ENCODE assay signal across 23 mouse cellular contexts in genomic region chr1:151670006-151670591, GRCm38 (mm10).
A peak's percentile ranks its signal among the peaks of the same experiment; 100 is the strongest.
DNase-seq lines count a peak whose midpoint lies in the region; ATAC-seq lines count a peak whose summit lies in the region.
"Had no signal": no experiment of that assay in that cellular context is flagged by ENCODE, and none has a peak within 500 bp of the region (broad histone marks: within the 10 kb centered on the region; RNA-seq: fewer than 3 reads in every experiment).

No protein-coding gene starts in this region.

- DNase-seq in 416B (ENCODE audit: low read depth) (peak; percentile 58), MN1 (ENCODE audit: low spot score) (no peak)
- DNase-seq in left cerebral cortex, postnatal 14 days (ENCODE audit: low spot score in 2 of 2), result no peak
- DNase-seq in thymus, postnatal 4 days, result no peak
- DNase-seq: adrenal gland, adult 2 months; cerebellum, adult 11 months; cerebellum, adult 9-11 months; gastrocnemius, postnatal 25 days; heart, postnatal 36 days; kidney, postnatal 36 days; layer of hippocampus, adult 9-11 months; lung, postnatal 10 days; right cerebral cortex, postnatal 25 days had no signal

- intact Hi-C loops in left cerebral cortex, postnatal 14 days (cut with DNase I), result no loop called here

- 78% methylated on average over 9 of the region's 9 CpGs for WGBS in neural tube, embryonic 14.5 days

- H3K27ac ChIP-seq in neural tube, embryonic 14.5 days (ENCODE audit: low read depth, low read length), result no peak overlapping the region
- H3K27ac ChIP-seq: forebrain, embryonic 10.5 days; heart, embryonic 15.5 days; hindbrain, embryonic 15.5 days; kidney, embryonic 15.5 days; midbrain, embryonic 13.5 days had no signal

- H3K9me3 ChIP-seq in neural tube, embryonic 14.5 days (ENCODE audit: control insufficient read depth, low read length), result no peaks in the 10 kb centered on the region
- H3K9me3 ChIP-seq: forebrain, embryonic 10.5 days; heart, embryonic 15.5 days; hindbrain, embryonic 15.5 days; kidney, embryonic 15.5 days; midbrain, embryonic 13.5 days had no signal

- H3K4me3 ChIP-seq in neural tube, embryonic 14.5 days (ENCODE audit: low read depth, low read length), result no peak overlapping the region
- H3K4me3 ChIP-seq: forebrain, embryonic 10.5 days; heart, embryonic 15.5 days; hindbrain, embryonic 15.5 days; kidney, embryonic 15.5 days; midbrain, embryonic 13.5 days had no signal

- H3K4me2 ChIP-seq in neural tube, embryonic 14.5 days (ENCODE audit: low read depth, low read length), result no peak overlapping the region
- H3K4me2 ChIP-seq: heart, embryonic 15.5 days; hindbrain, embryonic 15.5 days; kidney, embryonic 15.5 days; midbrain, embryonic 13.5 days had no signal

- H3K36me3 ChIP-seq in neural tube, embryonic 14.5 days (ENCODE audit: control insufficient read depth, insufficient read depth, low read length), result no peaks in the 10 kb centered on the region
- H3K36me3 ChIP-seq: forebrain, embryonic 10.5 days; heart, embryonic 15.5 days; hindbrain, embryonic 15.5 days; kidney, embryonic 15.5 days; midbrain, embryonic 13.5 days had no signal

- no peaks in the 10 kb centered on the region for H3K4me1 ChIP-seq in neural tube, embryonic 14.5 days (ENCODE audit: control insufficient read depth, insufficient read depth, low read length)
- H3K4me1 ChIP-seq: hindbrain, embryonic 15.5 days; midbrain, embryonic 13.5 days had no signal

- H3K9ac ChIP-seq in neural tube, embryonic 14.5 days (replicated peaks; ENCODE audit: low read depth, low read length), result no peak overlapping the region
- H3K9ac ChIP-seq: heart, embryonic 15.5 days; hindbrain, embryonic 15.5 days; kidney, embryonic 15.5 days; midbrain, embryonic 13.5 days had no signal

- H3K27me3 ChIP-seq in neural tube, embryonic 14.5 days (ENCODE audit: control insufficient read depth, insufficient read depth, low read length), result no peaks in the 10 kb centered on the region
- H3K27me3 ChIP-seq: heart, embryonic 15.5 days; hindbrain, embryonic 15.5 days; kidney, embryonic 15.5 days; midbrain, embryonic 13.5 days had no signal

- ATAC-seq in CD4-positive, CD25-positive, alpha-beta regulatory T cell, adult 4 months, result peak; percentile 53
- peak; percentile 41 for ATAC-seq in inflammation-experienced regulatory T-cells, adult 6 months
- ATAC-seq in neural tube, embryonic 14.5 days (ENCODE audit: low read depth), result peak; percentile 50; the same call in 1 of the 2 replicates
- ATAC-seq: forebrain, embryonic 16.5 days; intestine, embryonic 16.5 days; midbrain, embryonic 13.5 days had no signal
